Mouse (Mus musculus): ENCODE data around the gene Tmx2. TPM values are rescaled to one million over a fixed set of nuclear protein-coding genes. Genes with fewer than 3 reads are reported as not detected.
"Not testable (repeated sequence)": the region's sequence is repeated elsewhere in the genome, so short reads cannot be mapped to it uniquely, and the experiment has no call there.

Gene Tmx2
- total RNA-seq (2021) = 100 to 1,000 TPM; 225 to 252 TPM

- DNase-seq = no peak
Measured at GRCm38 (mm10) chr2:84679016-84679415, at the start of gene Tmx2. Gene Tmx2 (minus strand): TSS chr2:84679140.

GRCm38 (mm10) chr2:84728191-84728590 lies 49.3 kb upstream of the Tmx2 start:
- DNase-seq = not testable (repeated sequence)

- peak; percentile 95 for DNase-seq
Measured at GRCm38 (mm10) chr2:84727172-84727858, 48.4 kb upstream of the Tmx2 start, which contains the start of gene Clp1. Gene Clp1 (minus strand): TSS chr2:84727350.

GRCm38 (mm10) chr2:84726716-84727115 lies 47.8 kb upstream of the Tmx2 start:
- no peak for DNase-seq

- DNase-seq = no peak
Measured at GRCm38 (mm10) chr2:84725770-84726169, 46.8 kb upstream of the Tmx2 start.

GRCm38 (mm10) chr2:84723856-84724255 lies 44.9 kb upstream of the Tmx2 start:
- DNase-seq = no peak

GRCm38 (mm10) chr2:84721182-84721581 lies 42.2 kb upstream of the Tmx2 start:
- no peak for DNase-seq

GRCm38 (mm10) chr2:84720718-84721117 lies 41.8 kb upstream of the Tmx2 start:
- no peak for DNase-seq

- DNase-seq = no peak
Measured at GRCm38 (mm10) chr2:84717357-84717756, 38.4 kb upstream of the Tmx2 start.

GRCm38 (mm10) chr2:84716423-84717355 lies 37.7 kb upstream of the Tmx2 start:
- DNase-seq = no peak

GRCm38 (mm10) chr2:84715562-84716361 lies 36.8 kb upstream of the Tmx2 start:
- DNase-seq = peak; percentile 69 to 73

- peak; percentile 97 for DNase-seq
Measured at GRCm38 (mm10) chr2:84714811-84715561, 36.0 kb upstream of the Tmx2 start, which contains the start of gene Zdhhc5. Gene Zdhhc5 (minus strand): TSS chr2:84715180.

GRCm38 (mm10) chr2:84714422-84714810 lies 35.5 kb upstream of the Tmx2 start:
- no peak for DNase-seq

- no peak for DNase-seq
Measured at GRCm38 (mm10) chr2:84711898-84712297, 33.0 kb upstream of the Tmx2 start.

- DNase-seq = no peak
Measured at GRCm38 (mm10) chr2:84707523-84707922, 28.6 kb upstream of the Tmx2 start.

- no peak for DNase-seq
Measured at GRCm38 (mm10) chr2:84705295-84705694, 26.4 kb upstream of the Tmx2 start.

- DNase-seq = no peak
Measured at GRCm38 (mm10) chr2:84704329-84704728, 25.4 kb upstream of the Tmx2 start.

GRCm38 (mm10) chr2:84703497-84703896 lies 24.6 kb upstream of the Tmx2 start:
- DNase-seq = no peak

- no peak for DNase-seq
Measured at GRCm38 (mm10) chr2:84695007-84695695, 16.2 kb upstream of the Tmx2 start.

GRCm38 (mm10) chr2:84690050-84690449 lies 11.1 kb upstream of the Tmx2 start:
- no peak for DNase-seq
